Mouse (Mus musculus): ENCODE data around the gene Kdm1a. TPM values are rescaled to one million over a fixed set of nuclear protein-coding genes. Genes with fewer than 3 reads are reported as not detected.
A peak's percentile ranks its signal among the peaks of the same experiment; 100 is the strongest.

Kdm1a gene
- total RNA-seq, 2 experiments from 2014 or later, result 109 to 114 TPM

DNA sequence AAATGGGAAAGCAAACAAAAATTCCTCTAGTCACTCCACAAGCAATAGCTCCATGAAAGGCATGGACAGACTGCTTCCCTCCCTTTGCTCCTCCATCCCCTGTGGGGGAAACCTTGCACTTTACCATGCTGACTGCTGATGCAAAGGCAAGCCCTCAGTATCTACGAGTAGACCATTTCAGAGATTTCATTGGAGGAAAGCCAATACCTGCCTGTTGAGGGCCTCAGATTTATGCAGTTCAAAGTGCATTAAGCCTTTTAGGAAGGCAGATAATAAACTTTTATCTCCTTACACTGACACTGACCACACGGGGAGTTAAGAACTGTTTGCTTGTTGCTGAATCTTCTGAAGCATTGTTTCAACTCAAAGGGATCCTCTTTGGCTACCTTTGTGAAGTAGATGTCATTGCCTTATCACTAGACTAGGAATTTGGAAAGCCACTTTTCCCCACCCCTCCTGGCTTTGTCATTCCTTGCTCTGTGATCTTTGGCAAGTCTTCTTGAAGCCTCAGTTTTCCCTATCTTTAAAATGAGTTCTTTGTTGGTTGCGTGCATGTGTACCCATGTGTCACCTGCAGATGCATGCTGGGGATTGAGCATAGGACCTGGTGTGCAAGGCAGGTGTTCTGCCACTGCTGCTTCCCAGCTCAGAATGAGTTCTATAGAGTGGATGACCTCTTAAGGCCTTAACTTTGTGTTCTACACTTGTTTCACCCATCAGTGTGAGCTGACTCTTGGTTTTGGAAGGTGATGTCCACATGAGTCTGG is 56.1 kb downstream of the Kdm1a start:
- DNase-seq (ENCODE audit: low spot score in 2 of 2), result no peak

DNA sequence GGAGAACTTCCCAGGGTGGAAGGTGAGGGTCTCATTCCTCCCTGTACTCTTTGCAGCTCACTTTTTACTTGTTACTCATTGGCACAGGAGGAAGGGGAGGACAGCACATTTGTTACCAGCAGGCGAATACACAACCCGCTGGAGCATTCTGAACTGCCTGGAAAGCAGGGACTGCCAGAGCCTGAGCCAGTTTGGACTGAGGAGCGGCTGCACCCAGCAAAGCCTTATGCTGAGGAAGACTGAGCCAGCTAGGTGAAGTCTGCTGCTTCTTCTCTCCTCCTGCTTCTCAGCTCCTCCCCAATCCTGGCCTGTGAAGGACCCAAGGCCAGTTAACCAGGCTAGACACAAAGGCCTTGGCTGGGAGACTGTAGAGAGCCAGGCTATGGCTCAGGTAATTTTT is 57.4 kb downstream of the Kdm1a start:
- no peak for DNase-seq (ENCODE audit: low spot score in 2 of 2)

DNA sequence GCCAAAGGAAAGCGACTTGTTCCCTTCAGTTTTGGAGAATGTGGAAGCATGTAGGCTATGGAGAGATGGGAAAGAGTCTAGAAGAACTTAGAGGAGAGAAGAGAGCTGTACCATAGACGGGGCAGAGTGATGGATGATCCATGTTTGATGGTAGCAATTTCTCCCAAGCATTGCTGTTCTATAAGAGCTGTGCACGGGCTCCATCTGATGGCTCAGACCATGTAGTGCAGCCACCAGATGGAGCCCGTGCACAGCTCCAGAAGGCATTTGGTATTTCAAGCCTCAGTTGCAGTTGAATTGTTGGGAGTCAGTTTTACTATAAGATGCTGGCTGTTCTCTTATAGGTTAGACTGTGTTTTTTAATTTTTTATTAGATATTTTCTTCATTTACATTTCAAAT is 76.1 kb downstream of the Kdm1a start:
- DNase-seq (ENCODE audit: low spot score in 2 of 2), result peak in 1 of 2 experiments; percentile 63

- DNase-seq (ENCODE audit: low spot score in 2 of 2), result no peak
These were observed 78.2 kb downstream of the Kdm1a start for GRCm38 (mm10) chr4:136524309-136524708.

DNA sequence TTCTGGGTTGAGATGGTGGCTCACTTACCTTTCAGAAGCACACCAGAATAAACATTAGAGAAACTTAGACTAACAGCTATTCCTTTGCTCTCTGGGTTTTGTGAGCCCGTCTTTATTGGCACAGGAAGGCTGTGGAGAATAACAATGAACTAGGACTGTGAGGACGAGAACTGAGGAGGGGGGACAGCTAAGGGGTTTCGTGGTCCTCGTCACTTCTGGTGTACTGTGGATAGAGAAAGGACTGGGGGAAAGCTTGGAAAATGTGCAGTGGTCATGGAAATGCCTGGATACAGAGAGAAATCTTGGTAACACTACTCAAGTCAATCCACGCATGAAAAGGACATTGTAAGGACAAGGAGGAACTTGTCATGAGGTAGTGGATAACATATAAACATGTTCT is 80.6 kb downstream of the Kdm1a start:
- no peak for DNase-seq (ENCODE audit: low spot score in 2 of 2)

- DNase-seq (ENCODE audit: low spot score in 2 of 2), result no peak
These were observed 82.7 kb downstream of the Kdm1a start for GRCm38 (mm10) chr4:136519866-136520265.

GRCm38 (mm10) chr4:136518576-136518975 is 83.9 kb downstream of the Kdm1a start:
- no peak for DNase-seq (ENCODE audit: low spot score in 2 of 2)

- no peak for DNase-seq (ENCODE audit: low spot score in 2 of 2)
These were observed 84.4 kb downstream of the Kdm1a start for GRCm38 (mm10) chr4:136518141-136518540.

DNA sequence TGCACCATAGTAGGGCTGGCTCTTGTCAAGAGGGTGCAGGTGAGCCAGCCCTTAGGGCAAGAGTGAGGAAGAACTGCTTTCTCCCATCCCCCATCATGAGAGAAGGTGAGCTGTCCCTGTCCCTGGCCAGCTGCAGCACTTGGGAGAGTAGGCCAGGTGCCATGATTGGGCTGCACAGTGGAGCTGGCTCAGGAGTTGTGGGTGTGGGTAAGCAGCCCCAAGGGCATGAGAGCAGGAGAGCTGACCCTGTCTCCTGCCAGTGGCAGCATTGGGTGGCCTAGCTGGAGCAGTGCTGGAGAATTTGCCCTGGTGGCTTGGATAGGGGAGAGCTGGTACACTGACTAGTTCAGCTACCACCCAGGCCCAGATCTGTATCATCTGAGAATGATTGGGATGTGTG is 89.6 kb downstream of the Kdm1a start:
- no peak for DNase-seq (ENCODE audit: low spot score in 2 of 2)

- DNase-seq (ENCODE audit: low spot score in 2 of 2), result no peak
These were observed 90.8 kb downstream of the Kdm1a start for GRCm38 (mm10) chr4:136511708-136512107.

- DNase-seq (ENCODE audit: low spot score in 2 of 2), result no peak
These were observed 92.7 kb downstream of the Kdm1a start for GRCm38 (mm10) chr4:136509857-136510256.

DNA sequence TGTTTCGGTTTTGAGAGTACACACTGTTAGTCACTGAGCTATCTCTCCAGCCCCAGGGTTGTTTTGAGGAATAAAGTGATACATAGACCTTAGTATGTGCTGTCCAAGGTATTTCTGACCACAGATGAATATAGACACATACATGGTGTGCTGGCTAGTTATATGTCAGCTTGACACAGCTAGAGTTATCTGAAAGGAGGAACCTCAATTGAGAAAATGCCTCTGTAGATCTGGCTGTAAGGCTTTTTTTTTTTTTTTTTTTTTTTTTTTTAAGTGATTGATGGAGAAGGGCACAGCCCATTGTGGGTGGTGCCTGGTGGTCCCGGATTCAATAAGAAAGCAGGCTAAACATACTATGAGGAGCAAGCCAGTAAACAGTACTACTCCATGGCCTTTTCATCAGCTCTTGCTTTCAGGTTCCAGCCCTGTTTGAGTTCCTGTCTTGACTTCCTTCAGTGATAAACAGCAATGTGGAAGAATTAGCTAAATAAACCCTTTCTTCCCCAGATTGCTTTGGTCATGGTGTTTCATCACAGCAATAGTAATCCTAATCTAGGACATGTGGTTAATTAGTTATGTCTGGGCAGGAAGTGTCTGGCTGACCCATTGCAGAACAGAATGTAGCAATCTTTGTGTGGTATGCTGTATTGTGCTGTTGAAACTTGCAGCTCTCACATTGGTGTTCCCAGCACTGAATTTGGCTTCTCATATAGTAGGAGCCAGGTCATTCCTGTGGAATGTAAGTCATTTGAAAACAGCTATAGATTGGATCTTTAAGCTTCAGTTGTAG is 96.9 kb downstream of the Kdm1a start:
- no peak for DNase-seq (ENCODE audit: low spot score in 2 of 2)

Small RNA genes lying within 50 kb of the gene (microRNA-seq; reads per million reads assigned to microRNA genes)
- gene Gm22180, result 0 reads per million in 2 experiments

Other genes with a start within 250 kb of the Kdm1a start
- gene Htr1d, start 179.2 kb downstream of the Kdm1a start, total RNA-seq (2021), result 1 to 10 TPM; 1.1 to 1.2 TPM
- gene 6030445D17Rik, start 140.5 kb downstream of the Kdm1a start, total RNA-seq (2021), result under 1 TPM; 0.55 to 0.88 TPM
- gene Luzp1, start 133.0 kb downstream of the Kdm1a start, total RNA-seq (2021), result 10 to 100 TPM; 66.5 to 68.6 TPM
- gene Tex46, start 7.7 kb upstream of the Kdm1a start, total RNA-seq (2021), result not detected
- under 1 TPM; 0.18 to 0.24 TPM for gene Lactbl1, start 19.9 kb upstream of the Kdm1a start, total RNA-seq (2021)
- 10 to 100 TPM; 40.5 to 43.9 TPM for gene Ephb2, start 233.3 kb upstream of the Kdm1a start, total RNA-seq (2021)

All from layer of hippocampus, postnatal 14 days (tissue).